In genomic region chr3:156559441-156559825, GRCm38 (mm10) we compare ENCODE assay signal across 8 mouse cellular contexts. TPM values are rescaled to one million over a fixed set of nuclear protein-coding genes. Genes with fewer than 3 reads are reported as not detected.
DNase-seq lines count a peak whose midpoint lies in the region; ATAC-seq lines count a peak whose summit lies in the region.

No protein-coding gene starts in this region.

- no peaks in the 10 kb centered on the region for H3K36me3 ChIP-seq in hindbrain, embryonic 11.5 days (ENCODE audit: control insufficient read depth, insufficient read depth, low read length)
- no peaks in the 10 kb centered on the region for H3K36me3 ChIP-seq in hindbrain, embryonic 10.5 days
- no peaks in the 10 kb centered on the region for H3K36me3 ChIP-seq in hindbrain, embryonic 13.5 days
- no peaks in the 10 kb centered on the region for H3K36me3 ChIP-seq in neural tube, embryonic 15.5 days
- H3K36me3 ChIP-seq in liver, embryonic 12.5 days, result no peaks in the 10 kb centered on the region

- DNase-seq in hindbrain, embryonic 11.5 days (ENCODE audit: low spot score), result peak; percentile 42
- no peak for DNase-seq in hindbrain, embryonic 10.5 days (ENCODE audit: low spot score)
- DNase-seq in cerebellum, adult 9-10 months, result peak; percentile 83
- DNase-seq in spleen, adult 18-20 months, result no peak
- no peak for DNase-seq in lung, postnatal 10 days

- H3K4me2 ChIP-seq in hindbrain, embryonic 11.5 days (replicated peaks; ENCODE audit: low read depth, low read length), result peak overlapping the region; percentile 73
- peak overlapping the region; percentile 86 for H3K4me2 ChIP-seq in hindbrain, embryonic 13.5 days
- peak overlapping the region; percentile 80 for H3K4me2 ChIP-seq in neural tube, embryonic 15.5 days
- H3K4me2 ChIP-seq in liver, embryonic 12.5 days, result no peak overlapping the region

- ATAC-seq in hindbrain, embryonic 11.5 days (ENCODE audit: low FRiP score), result no peak
- ATAC-seq in hindbrain, embryonic 13.5 days (ENCODE audit: low FRiP score), result no peak
- ATAC-seq in neural tube, embryonic 15.5 days (ENCODE audit: low FRiP score), result no peak
- ATAC-seq in liver, embryonic 12.5 days, result no peak

- H3K9me3 ChIP-seq in hindbrain, embryonic 11.5 days (ENCODE audit: control insufficient read depth, low read length), result no peaks in the 10 kb centered on the region
- H3K9me3 ChIP-seq in hindbrain, embryonic 10.5 days, result no peaks in the 10 kb centered on the region
- H3K9me3 ChIP-seq in hindbrain, embryonic 13.5 days, result no peaks in the 10 kb centered on the region
- no peaks in the 10 kb centered on the region for H3K9me3 ChIP-seq in neural tube, embryonic 15.5 days (replicated peaks)
- no peaks in the 10 kb centered on the region for H3K9me3 ChIP-seq in liver, embryonic 12.5 days (replicated peaks)

- WGBS in hindbrain, embryonic 11.5 days, result 27% methylated on average over 8 of the region's 8 CpGs
- WGBS in hindbrain, embryonic 10.5 days, result 37% methylated on average over 8 of the region's 8 CpGs
- 16% methylated on average over 8 of the region's 8 CpGs for WGBS in hindbrain, embryonic 13.5 days
- WGBS in neural tube, embryonic 15.5 days, result 9% methylated on average over 8 of the region's 8 CpGs
- WGBS in liver, embryonic 12.5 days (ENCODE audit: insufficient replicate concordance), result 35% methylated on average over 8 of the region's 8 CpGs

- no peak overlapping the region for H3K9ac ChIP-seq in hindbrain, embryonic 11.5 days (ENCODE audit: low read depth, low read length)
- H3K9ac ChIP-seq in hindbrain, embryonic 13.5 days, result peak overlapping the region; percentile 72
- H3K9ac ChIP-seq in neural tube, embryonic 15.5 days (replicated peaks), result peak overlapping the region; percentile 61
- no peak overlapping the region for H3K9ac ChIP-seq in liver, embryonic 12.5 days

- no peak overlapping the region for H3K27ac ChIP-seq in hindbrain, embryonic 11.5 days (ENCODE audit: low read depth, low read length)
- H3K27ac ChIP-seq in hindbrain, embryonic 10.5 days, result no peak overlapping the region
- peak overlapping the region; percentile 97 for H3K27ac ChIP-seq in hindbrain, embryonic 13.5 days
- peak overlapping the region; percentile 97 for H3K27ac ChIP-seq in neural tube, embryonic 15.5 days (replicated peaks)
- H3K27ac ChIP-seq in liver, embryonic 12.5 days, result no peak overlapping the region

- 0 out of 2 replicates have a peak, but pooled peaks cover 2% of the 10 kb centered on the region for H3K27me3 ChIP-seq in hindbrain, embryonic 11.5 days (ENCODE audit: control insufficient read depth, insufficient read depth, low read length)
- H3K27me3 ChIP-seq in hindbrain, embryonic 10.5 days (ENCODE audit: insufficient read depth, poor library complexity, severe bottlenecking), result peaks cover 39% of the 10 kb centered on the region
- no peaks in the 10 kb centered on the region for H3K27me3 ChIP-seq in hindbrain, embryonic 13.5 days
- H3K27me3 ChIP-seq in neural tube, embryonic 15.5 days (replicated peaks), result no peaks in the 10 kb centered on the region
- peaks cover 56% of the 10 kb centered on the region for H3K27me3 ChIP-seq in liver, embryonic 12.5 days (replicated peaks)

- no peak overlapping the region for H3K4me3 ChIP-seq in hindbrain, embryonic 11.5 days (ENCODE audit: low read depth, low read length)
- no peak overlapping the region for H3K4me3 ChIP-seq in hindbrain, embryonic 10.5 days
- peak overlapping the region; percentile 71 for H3K4me3 ChIP-seq in hindbrain, embryonic 13.5 days
- H3K4me3 ChIP-seq in neural tube, embryonic 15.5 days (replicated peaks), result peak overlapping the region; percentile 72
- no peak overlapping the region for H3K4me3 ChIP-seq in liver, embryonic 12.5 days

- no peaks in the 10 kb centered on the region for H3K4me1 ChIP-seq in hindbrain, embryonic 11.5 days (replicated peaks; ENCODE audit: control insufficient read depth, insufficient read depth, low read length)
- H3K4me1 ChIP-seq in hindbrain, embryonic 10.5 days (replicated peaks), result peaks cover 24% of the 10 kb centered on the region
- peaks cover 26% of the 10 kb centered on the region for H3K4me1 ChIP-seq in hindbrain, embryonic 13.5 days (replicated peaks)
- peaks cover 24% of the 10 kb centered on the region for H3K4me1 ChIP-seq in neural tube, embryonic 15.5 days
- H3K4me1 ChIP-seq in liver, embryonic 12.5 days, result no peaks in the 10 kb centered on the region

RNA-seq across cellular contexts. Expression of gene Negr1, which starts 2.2 kb away (rescaled TPM):
- polyA plus RNA-seq in hindbrain, embryonic 11.5 days (2014; fragmentation: Nextera tagmentation; extraction: Ambion mirVana), result 6.1 and 7.7 TPM in 2 replicates
- polyA plus RNA-seq in hindbrain, embryonic 10.5 days (2016; fragmentation: Nextera tagmentation; extraction: Ambion mirVana), result 4.0 and 4.7 TPM in 2 replicates
- 31.6 and 32.6 TPM in 2 replicates for polyA plus RNA-seq in hindbrain, embryonic 13.5 days (2015; fragmentation: Nextera tagmentation; extraction: Ambion mirVana)
- 36.6 and 48.6 TPM in 2 replicates for polyA plus RNA-seq in neural tube, embryonic 15.5 days (2015; fragmentation: Nextera tagmentation; extraction: Ambion mirVana)
- polyA plus RNA-seq in liver, embryonic 12.5 days (2016; fragmentation: Nextera tagmentation; extraction: Ambion mirVana), result 0.17 and 0.29 TPM in 2 replicates

Comparison
In these comparisons a context has a peak if more than half of its experiments do, and no peak if none do; other contexts are left out.
1. DNase-seq: peak in hindbrain, embryonic 11.5 days (single experiment) and cerebellum, adult 9-10 months (single experiment); none in hindbrain, embryonic 10.5 days (single experiment), spleen, adult 18-20 months (0 of 2) and lung, postnatal 10 days (single experiment).
2. H3K27ac ChIP-seq: peak in hindbrain, embryonic 13.5 days (single experiment) and neural tube, embryonic 15.5 days (single experiment); none in hindbrain, embryonic 11.5 days (single experiment), hindbrain, embryonic 10.5 days (single experiment) and liver, embryonic 12.5 days (single experiment).
3. H3K4me3 ChIP-seq: peak in hindbrain, embryonic 13.5 days (single experiment) and neural tube, embryonic 15.5 days (single experiment); none in hindbrain, embryonic 11.5 days (single experiment), hindbrain, embryonic 10.5 days (single experiment) and liver, embryonic 12.5 days (single experiment).
4. H3K9ac ChIP-seq: peak in hindbrain, embryonic 13.5 days (single experiment) and neural tube, embryonic 15.5 days (single experiment); none in hindbrain, embryonic 11.5 days (single experiment) and liver, embryonic 12.5 days (single experiment).